Mouse (Mus musculus): ENCODE data around the gene Thbs1. TPM values are rescaled to one million over a fixed set of nuclear protein-coding genes. Genes with fewer than 3 reads are reported as not detected.

Gene Thbs1
- polyA plus RNA-seq, 1 experiment from 2014 or later = 89.8 TPM

GRCm38 (mm10) chr2:118087044-118087726 is 24.5 kb upstream of the Thbs1 start:
- Histone ChIP-seq H3K36me3 (no peaks in the 10 kb centered on the region), H3K9ac (no peak overlapping the region), H3K4me2 (replicated peaks) (no peak overlapping the region), H3K27ac (no peak overlapping the region), H3K4me3 (no peak overlapping the region), H3K4me1 (no peaks in the 10 kb centered on the region), H3K27me3 (no peaks in the 10 kb centered on the region), H3K9me3 (replicated peaks) (no peaks in the 10 kb centered on the region)
- 75% methylated on average over 10 of the region's 10 CpGs for WGBS
- ATAC-seq (ENCODE audit: low FRiP score) = no peak

GRCm38 (mm10) chr2:118091226-118091625 is 20.4 kb upstream of the Thbs1 start:
- no peak overlapping the region for H3K9ac ChIP-seq
- H3K36me3 ChIP-seq = no peaks in the 10 kb centered on the region
- WGBS = 91% methylated on average over 5 of the region's 5 CpGs
- H3K4me2 ChIP-seq (replicated peaks) = no peak overlapping the region
- ATAC-seq (ENCODE audit: low FRiP score) = no peak
- H3K4me3 ChIP-seq = no peak overlapping the region
- H3K27me3 ChIP-seq = no peaks in the 10 kb centered on the region
- H3K27ac ChIP-seq = no peak overlapping the region
- no peaks in the 10 kb centered on the region for H3K4me1 ChIP-seq
- H3K9me3 ChIP-seq (replicated peaks) = no peaks in the 10 kb centered on the region

- 75% methylated on average over 4 of the region's 4 CpGs for WGBS
- Histone ChIP-seq H3K27me3 (no peaks in the 10 kb centered on the region), H3K4me3 (no peak overlapping the region), H3K36me3 (no peaks in the 10 kb centered on the region), H3K9me3 (replicated peaks) (no peaks in the 10 kb centered on the region), H3K4me1 (no peaks in the 10 kb centered on the region), H3K9ac (no peak overlapping the region), H3K4me2 (replicated peaks) (no peak overlapping the region), H3K27ac (no peak overlapping the region)
- ATAC-seq (ENCODE audit: low FRiP score) = no peak
These were observed 12.6 kb upstream of the Thbs1 start for GRCm38 (mm10) chr2:118099104-118099503.

GRCm38 (mm10) chr2:118102169-118102568 is 9.5 kb upstream of the Thbs1 start:
- ATAC-seq (ENCODE audit: low FRiP score) = no peak
- H3K4me3 ChIP-seq = no peak overlapping the region
- no peak overlapping the region for H3K27ac ChIP-seq

GRCm38 (mm10) chr2:118110225-118110915 is 1.3 kb upstream of the Thbs1 start:
- H3K36me3 ChIP-seq = no peaks in the 10 kb centered on the region
- H3K9ac ChIP-seq = no peak overlapping the region
- 35% methylated on average over 17 of the region's 17 CpGs for WGBS
- H3K27ac ChIP-seq = no peak overlapping the region
- peak; percentile 49; the same call in 1 of the 2 replicates for ATAC-seq (ENCODE audit: low FRiP score)
- peak overlapping the region; percentile 50 for H3K4me3 ChIP-seq
- H3K9me3 ChIP-seq (replicated peaks) = no peaks in the 10 kb centered on the region
- H3K27me3 ChIP-seq = peaks cover 22% of the 10 kb centered on the region
- peaks cover 18% of the 10 kb centered on the region for H3K4me1 ChIP-seq
- H3K4me2 ChIP-seq (replicated peaks) = peak overlapping the region; percentile 92

More at GRCm38 (mm10) chr2:118102169-118102568, 9.5 kb upstream of the Thbs1 start:
- Histone ChIP-seq H3K4me2 (replicated peaks) (no peak overlapping the region), H3K36me3 (no peaks in the 10 kb centered on the region), H3K9ac (no peak overlapping the region), H3K27me3 (no peaks in the 10 kb centered on the region), H3K4me1 (no peaks in the 10 kb centered on the region), H3K9me3 (replicated peaks) (no peaks in the 10 kb centered on the region)
- 52% methylated on average over 4 of the region's 4 CpGs for WGBS

GRCm38 (mm10) chr2:118111116-118111487 is 574 bp upstream of the Thbs1 start:
- Histone ChIP-seq H3K27ac (no peak overlapping the region), H3K9me3 (replicated peaks) (no peaks in the 10 kb centered on the region), H3K36me3 (no peaks in the 10 kb centered on the region), H3K4me1 (peaks cover 24% of the 10 kb centered on the region), H3K27me3 (peaks cover 22% of the 10 kb centered on the region), H3K9ac (peak overlapping the region; percentile 59), H3K4me3 (peak overlapping the region; percentile 50), H3K4me2 (replicated peaks) (peak overlapping the region; percentile 92)
- WGBS = under 1% methylated on average over 16 of the region's 16 CpGs
- ATAC-seq (ENCODE audit: low FRiP score) = peak; percentile 82

GRCm38 (mm10) chr2:118112438-118112837 is 762 bp downstream of the Thbs1 start:
- peaks cover 22% of the 10 kb centered on the region for H3K27me3 ChIP-seq
- 0 out of 2 replicates have a peak, but pooled peaks cover 3% of the 10 kb centered on the region for H3K36me3 ChIP-seq
- peak overlapping the region; percentile 92 for H3K4me2 ChIP-seq (replicated peaks)
- no peak for ATAC-seq (ENCODE audit: low FRiP score)
- peaks cover 24% of the 10 kb centered on the region for H3K4me1 ChIP-seq
- WGBS = 24% methylated on average over 5 of the region's 5 CpGs
- H3K9ac ChIP-seq = peak overlapping the region; percentile 59
- peak overlapping the region; percentile 50 for H3K4me3 ChIP-seq
- no peaks in the 10 kb centered on the region for H3K9me3 ChIP-seq (replicated peaks)
- no peak overlapping the region for H3K27ac ChIP-seq

GRCm38 (mm10) chr2:118112846-118113479 is 1.3 kb downstream of the Thbs1 start:
- Histone ChIP-seq H3K36me3 (0 out of 2 replicates have a peak, but pooled peaks cover 3% of the 10 kb centered on the region), H3K27ac (no peak overlapping the region), H3K9me3 (replicated peaks) (no peaks in the 10 kb centered on the region), H3K4me1 (peaks cover 24% of the 10 kb centered on the region), H3K4me3 (peak overlapping the region; percentile 50), H3K9ac (peak overlapping the region; percentile 44; the same call in 1 of the 2 replicates), H3K4me2 (replicated peaks) (peak overlapping the region; percentile 92), H3K27me3 (peaks cover 22% of the 10 kb centered on the region)
- 54% methylated on average over 21 of the region's 21 CpGs for WGBS
- ATAC-seq (ENCODE audit: low FRiP score) = no peak

- Histone ChIP-seq H3K4me2 (replicated peaks) (peak overlapping the region; percentile 92), H3K4me1 (peaks cover 24% of the 10 kb centered on the region), H3K9me3 (replicated peaks) (no peaks in the 10 kb centered on the region), H3K4me3 (peak overlapping the region; percentile 50), H3K9ac (no peak overlapping the region), H3K36me3 (0 out of 2 replicates have a peak, but pooled peaks cover 3% of the 10 kb centered on the region), H3K27ac (no peak overlapping the region), H3K27me3 (peaks cover 22% of the 10 kb centered on the region)
- no peak for ATAC-seq (ENCODE audit: low FRiP score)
- WGBS = 34% methylated on average over 8 of the region's 8 CpGs
These were observed 2.3 kb downstream of the Thbs1 start for GRCm38 (mm10) chr2:118113808-118114524.

GRCm38 (mm10) chr2:118114671-118115070 is 3.0 kb downstream of the Thbs1 start:
- H3K9me3 ChIP-seq (replicated peaks) = no peaks in the 10 kb centered on the region
- peaks cover 24% of the 10 kb centered on the region for H3K4me1 ChIP-seq
- no peak for ATAC-seq (ENCODE audit: low FRiP score)
- H3K36me3 ChIP-seq = peaks cover 11% of the 10 kb centered on the region
- H3K27ac ChIP-seq = no peak overlapping the region
- H3K27me3 ChIP-seq = peaks cover 22% of the 10 kb centered on the region
- H3K4me2 ChIP-seq (replicated peaks) = peak overlapping the region; percentile 92
- H3K9ac ChIP-seq = no peak overlapping the region
- WGBS = 60% methylated on average over 10 of the region's 10 CpGs
- H3K4me3 ChIP-seq = peak overlapping the region; percentile 50

GRCm38 (mm10) chr2:118115647-118116046 is 4.0 kb downstream of the Thbs1 start:
- H3K27ac ChIP-seq = no peak overlapping the region
- H3K27me3 ChIP-seq = peaks cover 16% of the 10 kb centered on the region
- no peak overlapping the region for H3K4me3 ChIP-seq
- H3K9ac ChIP-seq = no peak overlapping the region
- peaks cover 20% of the 10 kb centered on the region for H3K4me1 ChIP-seq
- 82% methylated on average over 7 of the region's 7 CpGs for WGBS
- H3K4me2 ChIP-seq (replicated peaks) = 0 out of 2 replicates have a peak overlapping the region, but pooled peaks have one; percentile 92
- no peaks in the 10 kb centered on the region for H3K9me3 ChIP-seq (replicated peaks)
- no peak for ATAC-seq (ENCODE audit: low FRiP score)
- H3K36me3 ChIP-seq = peaks cover 15% of the 10 kb centered on the region

GRCm38 (mm10) chr2:118116180-118116579 is 4.5 kb downstream of the Thbs1 start:
- ATAC-seq (ENCODE audit: low FRiP score) = no peak
- 66% methylated on average over 2 of the region's 2 CpGs for WGBS
- Histone ChIP-seq H3K27ac (no peak overlapping the region), H3K27me3 (peaks cover 16% of the 10 kb centered on the region), H3K9me3 (replicated peaks) (no peaks in the 10 kb centered on the region), H3K4me2 (replicated peaks) (no peak overlapping the region), H3K4me1 (peaks cover 19% of the 10 kb centered on the region), H3K4me3 (no peak overlapping the region), H3K36me3 (peaks cover 15% of the 10 kb centered on the region), H3K9ac (no peak overlapping the region)

Data from hindbrain, embryonic 12.5 days (tissue).